Mouse (Mus musculus) MEL (cell line): Measurements from ENCODE around the gene Pim1. TPM values are rescaled to one million over a fixed set of nuclear protein-coding genes. Genes with fewer than 3 reads are reported as not detected.

Source experiments
- DNase-seq: peaks from one replicate; pipeline ENCODE4 v3.0.0; 2011; ENCODE audit warnings: low read depth, low spot score
- H3K27ac ChIP-seq: 2 replicates; pipeline ENCODE4 v1.5.1; 2012; ENCODE audit warnings: low read depth, mild to moderate bottlenecking, control low read depth, low read length, moderate library complexity; ENCODE audit not compliant: control insufficient read depth
- H3K27me3 ChIP-seq, 2 experiments: fragments of 150-350 bp in 1 of 2; sonication (generic) in 1 of 2; 2 replicates each; pipeline ENCODE4 v1.6.1; 2012; ENCODE audit warnings: low read length in 2 of 2, mild to moderate bottlenecking in 2 of 2, improper control_type of control experiment in 1 of 2, moderate library complexity in 1 of 2; ENCODE audit not compliant: insufficient read depth in 2 of 2, control insufficient read depth in 1 of 2
- H3K36me3 ChIP-seq, 2 experiments: 2 replicates each; pipeline ENCODE4 v1.6.1; 2012 to 2014; ENCODE audit warnings: low read length in 2 of 2, improper control_type of control experiment in 1 of 2, inconsistent platforms in 1 of 2, mild to moderate bottlenecking in 1 of 2; ENCODE audit not compliant: insufficient read depth in 2 of 2, control insufficient read depth in 1 of 2
- H3K4me1 ChIP-seq, 2 experiments: fragments of 150-350 bp in 1 of 2; sonication (generic) in 1 of 2; 2 replicates each; pipeline ENCODE4 v1.6.1; 2012; ENCODE audit warnings: low read length in 2 of 2, improper control_type of control experiment in 1 of 2, mild to moderate bottlenecking in 1 of 2; ENCODE audit not compliant: insufficient read depth in 2 of 2, control insufficient read depth in 1 of 2
- H3K4me3 ChIP-seq, 2 experiments: fragments of 150-350 bp in 1 of 2; sonication (generic) in 1 of 2; 2 replicates each; pipeline ENCODE4 v1.5.1; 2012; ENCODE audit warnings: low read depth in 2 of 2, low read length in 2 of 2, mild to moderate bottlenecking in 2 of 2, moderate library complexity in 2 of 2, control low read depth in 1 of 2, improper control_type of control experiment in 1 of 2; ENCODE audit not compliant: control insufficient read depth in 1 of 2, insufficient read depth in 1 of 2
- H3K79me2 ChIP-seq: 2 replicates; pipeline ENCODE4 v1.6.1; 2012; ENCODE audit warnings: mild to moderate bottlenecking, low read length, moderate library complexity; ENCODE audit not compliant: control insufficient read depth, poor library complexity, insufficient read depth
- H3K9ac ChIP-seq: 2 replicates; pipeline ENCODE4 v1.6.1; 2012; ENCODE audit warnings: low read depth, mild to moderate bottlenecking, control low read depth, low read length, moderate library complexity; ENCODE audit not compliant: control insufficient read depth, poor library complexity, severe bottlenecking
- H3K9me3 ChIP-seq: fragments of 150-350 bp; sonication (generic); replicated peaks from 2 replicates; pipeline ENCODE4 v1.6.1; 2012; ENCODE audit warnings: mild to moderate bottlenecking, low read length, improper control_type of control experiment, moderate library complexity; ENCODE audit not compliant: insufficient read depth
- BHLHE40 ChIP-seq: IDR thresholded peaks from 2 replicates; pipeline ENCODE4 v1.6.1; 2012; ENCODE audit warnings: low read depth, mild to moderate bottlenecking, inconsistent platforms, low read length, improper control_type of control experiment, borderline replicate concordance
- CHD1 ChIP-seq: IDR thresholded peaks from 2 replicates; pipeline ENCODE4 v1.6.1; 2012; ENCODE audit warnings: low read depth, mild to moderate bottlenecking, inconsistent platforms, low read length, improper control_type of control experiment
- CTCF ChIP-seq, 3 experiments: IDR thresholded peaks in 2 of 3; conservative IDR thresholded peaks in 1 of 3; 2 replicates each; pipeline ENCODE4 v1.5.1; 2011 to 2012; ENCODE audit warnings: low read length in 3 of 3, low read depth in 2 of 3, mild to moderate bottlenecking in 2 of 3, improper control_type of control experiment in 1 of 3, inconsistent platforms in 1 of 3, mixed read lengths in 1 of 3, moderate library complexity in 1 of 3; ENCODE audit not compliant: control insufficient read depth in 1 of 3, insufficient read depth in 1 of 3, poor library complexity in 1 of 3, severe bottlenecking in 1 of 3
- EP300 ChIP-seq, 2 experiments: IDR thresholded peaks; 2 replicates each; pipeline ENCODE4 v1.6.1; 2011; ENCODE audit warnings: improper control_type of control experiment in 2 of 2, low read length in 2 of 2, low read depth in 1 of 2, mild to moderate bottlenecking in 1 of 2
- ETS1 ChIP-seq: IDR thresholded peaks from 2 replicates; pipeline ENCODE4 v1.6.1; 2012; ENCODE audit warnings: low read depth, mild to moderate bottlenecking, inconsistent platforms, low read length, improper control_type of control experiment, moderate library complexity
- GABPA ChIP-seq: IDR thresholded peaks from 2 replicates; pipeline ENCODE4 v1.6.1; 2012; ENCODE audit warnings: low read depth, mild to moderate bottlenecking, inconsistent platforms, low read length, improper control_type of control experiment, moderate library complexity
- GATA1 ChIP-seq: IDR thresholded peaks from 2 replicates; pipeline ENCODE4 v1.6.1; 2011; ENCODE audit warnings: low read depth, low read length, improper control_type of control experiment
- JUND ChIP-seq: IDR thresholded peaks from 2 replicates; pipeline ENCODE4 v1.6.1; 2011; ENCODE audit warnings: low read depth, mild to moderate bottlenecking, improper control_type of control experiment, low read length
- KAT2A ChIP-seq: conservative IDR thresholded peaks from 2 replicates; pipeline ENCODE4 v1.6.1; 2012; ENCODE audit warnings: low read depth, low read length, improper control_type of control experiment, inconsistent platforms
- MAFK ChIP-seq: IDR thresholded peaks from 2 replicates; pipeline ENCODE4 v1.6.1; 2011; ENCODE audit warnings: low read depth, mild to moderate bottlenecking, low read length, improper control_type of control experiment, borderline replicate concordance
- MAX ChIP-seq: IDR thresholded peaks from 2 replicates; pipeline ENCODE4 v1.6.1; 2011; ENCODE audit warnings: low read length, improper control_type of control experiment
- MAZ ChIP-seq: IDR thresholded peaks from 2 replicates; pipeline ENCODE4 v1.6.1; 2012; ENCODE audit warnings: low read depth, mild to moderate bottlenecking, inconsistent platforms, low read length, improper control_type of control experiment
- MEF2A ChIP-seq: IDR thresholded peaks from 2 replicates; pipeline ENCODE4 v1.6.1; 2014; ENCODE audit warnings: low read depth, mild to moderate bottlenecking, inconsistent platforms, low read length, improper control_type of control experiment; ENCODE audit not compliant: poor library complexity, insufficient replicate concordance, severe bottlenecking; ENCODE audit errors: extremely low read depth
- MXI1 ChIP-seq: IDR thresholded peaks from 2 replicates; pipeline ENCODE4 v1.6.1; 2011; ENCODE audit warnings: mild to moderate bottlenecking, low read depth, low read length, improper control_type of control experiment
- MYB ChIP-seq: IDR thresholded peaks from 2 replicates; pipeline ENCODE4 v1.6.1; 2011; ENCODE audit warnings: mild to moderate bottlenecking, low read depth, low read length, improper control_type of control experiment
- NRF1 ChIP-seq: IDR thresholded peaks from 2 replicates; pipeline ENCODE4 v1.6.1; 2014; ENCODE audit warnings: low read depth, mild to moderate bottlenecking, inconsistent platforms, low read length, improper control_type of control experiment, moderate library complexity; ENCODE audit not compliant: poor library complexity, insufficient read depth, severe bottlenecking
- POLR2AphosphoS2 ChIP-seq: IDR thresholded peaks from 2 replicates; pipeline ENCODE4 v1.6.1; 2011; ENCODE audit warnings: low read length, improper control_type of control experiment
- POLR2AphosphoS5 ChIP-seq: IDR thresholded peaks from 2 replicates; pipeline ENCODE4 v1.6.1; 2012; ENCODE audit warnings: low read depth, borderline replicate concordance, mild to moderate bottlenecking, inconsistent platforms, low read length, moderate library complexity, mixed read lengths
- SIN3A ChIP-seq: IDR thresholded peaks from 2 replicates; pipeline ENCODE4 v1.6.1; 2012; ENCODE audit warnings: low read length, improper control_type of control experiment, inconsistent platforms
- SMC3 ChIP-seq: IDR thresholded peaks from 2 replicates; pipeline ENCODE4 v1.6.1; 2011; ENCODE audit warnings: low read depth, low read length, improper control_type of control experiment
- TAL1 ChIP-seq: IDR thresholded peaks from 2 replicates; pipeline ENCODE4 v1.6.1; 2012; ENCODE audit warnings: mild to moderate bottlenecking, inconsistent platforms, low read length, moderate library complexity, mixed read lengths
- TBP ChIP-seq: IDR thresholded peaks from 2 replicates; pipeline ENCODE4 v1.8.0; 2011; ENCODE audit warnings: low read depth, low read length, improper control_type of control experiment
- TCF12 ChIP-seq: IDR thresholded peaks from 2 replicates; pipeline ENCODE4 v1.6.1; 2014; ENCODE audit warnings: low read depth, mild to moderate bottlenecking, inconsistent platforms, low read length, improper control_type of control experiment, moderate library complexity
- UBTF ChIP-seq: IDR thresholded peaks from 2 replicates; pipeline ENCODE4 v1.6.1; 2012; ENCODE audit warnings: low read depth, mild to moderate bottlenecking, inconsistent platforms, low read length, improper control_type of control experiment, moderate library complexity, borderline replicate concordance; ENCODE audit not compliant: insufficient read depth
- USF1 ChIP-seq: IDR thresholded peaks from 2 replicates; pipeline ENCODE4 v1.6.1; 2014; ENCODE audit warnings: low read depth, mild to moderate bottlenecking, inconsistent platforms, low read length, improper control_type of control experiment, moderate library complexity
- USF2 ChIP-seq, 2 experiments: IDR thresholded peaks; 2 replicates each; pipeline ENCODE4 v1.6.1; 2011 to 2012; ENCODE audit warnings: improper control_type of control experiment in 2 of 2, low read length in 2 of 2, borderline replicate concordance in 1 of 2, inconsistent platforms in 1 of 2, low read depth in 1 of 2, mild to moderate bottlenecking in 1 of 2; ENCODE audit not compliant: insufficient read depth in 1 of 2
- ZKSCAN1 ChIP-seq: IDR thresholded peaks from 2 replicates; pipeline ENCODE4 v1.6.1; 2012; ENCODE audit warnings: low read depth, mild to moderate bottlenecking, inconsistent platforms, low read length, improper control_type of control experiment, moderate library complexity
- ZMIZ1 ChIP-seq: IDR thresholded peaks from 2 replicates; pipeline ENCODE4 v1.6.1; 2012; ENCODE audit warnings: low read depth, mild to moderate bottlenecking, inconsistent platforms, low read length, improper control_type of control experiment, moderate library complexity
- ZNF384 ChIP-seq: IDR thresholded peaks from 2 replicates; pipeline ENCODE4 v1.6.1; 2012; ENCODE audit warnings: low read depth, mild to moderate bottlenecking, inconsistent platforms, low read length, improper control_type of control experiment
- polyA plus RNA-seq, 2 experiments: library from polyadenylated mRNA; stranded (reverse) in 1 of 2; unstranded in 1 of 2; fragments of >175 nt in 1 of 2; fragments of >200 nt in 1 of 2; gene quantifications; 2 replicates each; pipeline versions ENCODE4 v1.2.1 to v1.2.4; 2012; ENCODE audit warnings: low replicate concordance in 2 of 2, low read depth in 1 of 2; ENCODE audit not compliant: insufficient read length in 2 of 2, insufficient read depth in 1 of 2, missing spikeins in 1 of 2
- total RNA-seq: library from RNA; depleted of rRNA; stranded (reverse); fragments of 300-350 nt; gene quantifications from 2 replicates; pipeline ENCODE4 v1.2.3, GENCODE M21; 2012

Gene Pim1
- total and polyA plus RNA-seq, 3 experiments: 30.6 to 52.1 TPM; not detected in 1

GRCm38 (mm10) chr17:29465405-29466010, 25.0 kb upstream of the Pim1 start:
- no peaks in the 10 kb centered on the region for H3K9me3 ChIP-seq
- no peak for TF ChIP-seq TCF12
- no peak for TF ChIP-seq USF1
- TF ChIP-seq GATA1: no peak
- TF ChIP-seq ETS1: no peak
- TF ChIP-seq TAL1: no peak
- no peak for TF ChIP-seq MYB
- no peak for TF ChIP-seq ZKSCAN1
- TF ChIP-seq KAT2A: no peak
- TF ChIP-seq NRF1: no peak
- no peak for TF ChIP-seq POLR2AphosphoS5
- TF ChIP-seq USF2 (IDR thresholded peaks at IDR 0.05; ENCODE audit: borderline replicate concordance in 1 of 2, insufficient read depth in 1 of 2, low read depth in 1 of 2, low read length in 2 of 2): no peak
- no peak for TF ChIP-seq ZMIZ1
- no peak for TF ChIP-seq CHD1
- no peak for TF ChIP-seq MAZ
- no peak for TF ChIP-seq SIN3A
- no peak for TF ChIP-seq SMC3
- no peak for TF ChIP-seq UBTF
- H3K36me3 ChIP-seq: peaks cover 0 to 2% of the 10 kb centered on the region in 2 experiments; a peak in 1 of 4 replicates
- H3K4me3 ChIP-seq: no peak overlapping the region
- H3K4me1 ChIP-seq: peaks cover 0 to 11% of the 10 kb centered on the region in 2 experiments; a peak in 2 of 4 replicates
- H3K9ac ChIP-seq: no peak overlapping the region
- H3K27me3 ChIP-seq: peaks cover 2 to 6% of the 10 kb centered on the region in 2 experiments
- DNase-seq: no peak
- H3K79me2 ChIP-seq: no peaks in the 10 kb centered on the region
- no peak overlapping the region for H3K27ac ChIP-seq

- Histone ChIP-seq H3K4me1 (peaks cover 0 to 11% of the 10 kb centered on the region in 2 experiments; a peak in 2 of 4 replicates), H3K4me3 (no peak overlapping the region), H3K9me3 (no peaks in the 10 kb centered on the region), H3K79me2 (no peaks in the 10 kb centered on the region), H3K27me3 (peaks cover 2 to 6% of the 10 kb centered on the region in 2 experiments), H3K36me3 (peaks cover 0 to 2% of the 10 kb centered on the region in 2 experiments; a peak in 1 of 4 replicates), H3K27ac (no peak overlapping the region), H3K9ac (no peak overlapping the region)
- DNase-seq: no peak
- TF ChIP-seq BHLHE40: no peak
- no peak for TF ChIP-seq MAFK
- no peak for TF ChIP-seq JUND
- no peak for TF ChIP-seq SMC3
- no peak for TF ChIP-seq GABPA
- TF ChIP-seq EP300 (IDR thresholded peaks at IDR 0.05; ENCODE audit: low read depth in 1 of 2, low read length in 2 of 2): no peak
- TF ChIP-seq TBP: no peak
- TF ChIP-seq POLR2AphosphoS2: no peak
- TF ChIP-seq POLR2AphosphoS5: no peak
- no peak for TF ChIP-seq ETS1
- TF ChIP-seq USF1: no peak
- no peak for TF ChIP-seq MXI1
- TF ChIP-seq CTCF (IDR thresholded peaks at IDR 0.05 in 2 of 3, conservative IDR thresholded peaks at IDR 0.05 in 1 of 3; ENCODE audit: control insufficient read depth in 1 of 3, insufficient read depth in 1 of 3, low read depth in 2 of 3, low read length in 3 of 3, poor library complexity in 1 of 3, severe bottlenecking in 1 of 3): no peak
- no peak for TF ChIP-seq MEF2A
- no peak for TF ChIP-seq UBTF
- TF ChIP-seq TCF12: no peak
- TF ChIP-seq MAX: no peak
- no peak for TF ChIP-seq ZNF384
- no peak for TF ChIP-seq CHD1
- TF ChIP-seq MYB: no peak
Observed at GRCm38 (mm10) chr17:29467030-29467429, 23.5 kb upstream of the Pim1 start.
